In genomic region chr17:84515901-84516300, GRCm38 (mm10) we compare ENCODE assay signal across 16 mouse cellular contexts. TPM values are rescaled to one million over a fixed set of nuclear protein-coding genes. Genes with fewer than 3 reads are reported as not detected.
"Had no signal": no experiment of that assay in that cellular context is flagged by ENCODE, and none has a peak within 500 bp of the region (broad histone marks: within the 10 kb centered on the region; RNA-seq: fewer than 3 reads in every experiment).

No protein-coding gene starts in this region.

- H3K27ac ChIP-seq: neural tube, embryonic 15.5 days; stomach, embryonic 15.5 days; stomach, postnatal 0 days had no signal

- H3K36me3 ChIP-seq: neural tube, embryonic 15.5 days; stomach, embryonic 15.5 days had no signal

- DNase-seq: retina, postnatal 1 day; right cerebral cortex, adult 18-20 months; right cerebral cortex, postnatal 14 days; right cerebral cortex, postnatal 25 days; right cerebral cortex, postnatal 4 days; spleen, adult 18-20 months; thymus, adult 18-20 months; thymus, adult 2 months; thymus, postnatal 14 days; thymus, postnatal 25 days; thymus, postnatal 36 days; thymus, postnatal 4 days had no signal

- H3K27me3 ChIP-seq: neural tube, embryonic 15.5 days; stomach, embryonic 15.5 days had no signal

- H3K9ac ChIP-seq: neural tube, embryonic 15.5 days; stomach, embryonic 15.5 days had no signal

- H3K9me3 ChIP-seq: neural tube, embryonic 15.5 days; stomach, embryonic 15.5 days had no signal

- H3K4me2 ChIP-seq: neural tube, embryonic 15.5 days; stomach, embryonic 15.5 days had no signal

- H3K4me3 ChIP-seq: neural tube, embryonic 15.5 days; stomach, embryonic 15.5 days had no signal

RNA-seq across cellular contexts. Expression of gene Plekhh2, which starts 4.2 kb away (rescaled TPM):
- total RNA-seq: neutrophil, adult 5-6 weeks had no signal
